Mouse (Mus musculus): Measurements from ENCODE around the gene Rhoh. TPM values are rescaled to one million over a fixed set of nuclear protein-coding genes. Genes with fewer than 3 reads are reported as not detected.

Rhoh gene
- polyA plus RNA-seq, 1 experiment from 2014 or later = 1.2 TPM

Other genes starting within 250 kb of the Rhoh start
- gene Pds5a, start 162.9 kb upstream of the Rhoh start, polyA plus RNA-seq (2015; fragmentation: Nextera tagmentation; extraction: Ambion mirVana) = 50.2 and 54.9 TPM in 2 replicates
- gene N4bp2, start 97.7 kb upstream of the Rhoh start, polyA plus RNA-seq (2015; fragmentation: Nextera tagmentation; extraction: Ambion mirVana) = 21.5 and 25.0 TPM in 2 replicates
- gene Chrna9, start 73.7 kb downstream of the Rhoh start, polyA plus RNA-seq (2015; fragmentation: Nextera tagmentation; extraction: Ambion mirVana) = not detected in 2 replicates
- 1.6 and 2.4 TPM in 2 replicates for gene 9130230L23Rik, start 143.1 kb downstream of the Rhoh start, polyA plus RNA-seq (2015; fragmentation: Nextera tagmentation; extraction: Ambion mirVana)

All from intestine, embryonic 15.5 days (tissue).